Mouse (Mus musculus): Measurements from ENCODE around the gene Inhba. TPM values are rescaled to one million over a fixed set of nuclear protein-coding genes. Genes with fewer than 3 reads are reported as not detected.
A peak's percentile ranks its signal among the peaks of the same experiment; 100 is the strongest.

Inhba gene
- total RNA-seq (2021), result 1 to 10 TPM; 7.1 to 9.3 TPM

DNA sequence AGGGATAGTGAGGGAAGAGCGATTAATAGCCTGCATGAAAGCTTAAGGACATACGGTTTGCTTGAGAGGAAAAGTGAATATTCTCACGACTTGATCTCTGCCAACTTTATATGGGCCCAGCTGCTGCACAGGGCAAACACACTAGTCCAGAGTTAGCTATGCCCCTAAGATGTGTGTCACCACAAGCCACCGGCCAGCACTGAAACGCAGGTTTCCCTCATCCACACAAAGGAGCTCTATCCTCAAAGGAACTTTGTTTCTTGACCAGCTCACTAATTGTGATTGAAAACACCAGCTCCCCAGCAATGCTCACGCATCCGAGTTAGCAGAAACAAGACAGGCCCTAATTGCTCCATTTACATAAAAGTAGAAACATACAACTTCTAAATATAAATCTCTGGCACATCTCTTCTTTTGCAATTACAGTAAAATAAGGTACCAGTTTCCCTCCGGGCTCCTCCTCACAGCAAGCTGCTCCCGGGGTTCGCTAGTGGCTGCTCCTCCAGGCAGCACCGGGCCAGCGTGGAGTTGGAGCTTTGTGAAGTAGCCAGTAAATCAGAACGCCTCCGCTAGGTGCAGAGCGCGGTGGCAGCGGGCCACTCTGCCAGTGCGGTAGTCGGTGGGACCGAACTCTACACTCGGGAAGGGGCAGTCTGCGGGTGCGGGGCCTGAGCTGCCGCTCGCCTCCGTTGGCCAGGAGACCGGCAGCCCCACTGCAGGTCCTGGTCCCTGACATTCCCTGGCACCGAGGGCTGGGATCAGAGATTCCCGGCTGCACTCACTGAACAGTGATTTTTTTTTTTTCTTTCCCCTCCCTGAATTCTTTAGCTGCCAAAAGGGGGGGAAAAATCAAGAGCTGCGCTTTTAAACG, at the start of gene Inhba:
Gene Inhba, plus strand, starts transcription at position 480 of the 871 bp plus-strand sequence.
- intact Hi-C loops (cut with DNase I), result loop anchor here (2.0 to 5.0 kb wide), 3 partner anchors 701 to 1017 kb away; no protein-coding TSS in a partner anchor
- DNase-seq, result peak; percentile 43 to 62

- DNase-seq, result no peak
- intact Hi-C loops (cut with DNase I), result no loop called here
Measured at GRCm38 (mm10) chr13:15976584-15976983, 35.1 kb upstream of the Inhba start.

GRCm38 (mm10) chr13:15979551-15979950, 32.1 kb upstream of the Inhba start:
- no peak for DNase-seq
- intact Hi-C loops (cut with DNase I), result no loop called here

GRCm38 (mm10) chr13:15982041-15982440, 29.6 kb upstream of the Inhba start:
- intact Hi-C loops (cut with DNase I), result no loop called here

GRCm38 (mm10) chr13:15985761-15986160, 25.9 kb upstream of the Inhba start:
- intact Hi-C loops (cut with DNase I), result loop anchor here (5.0 kb wide), 2 partner anchors 1447 to 1597 kb away; no protein-coding TSS in a partner anchor
- DNase-seq, result no peak

More at GRCm38 (mm10) chr13:15982041-15982440, 29.6 kb upstream of the Inhba start:
- no peak for DNase-seq

- DNase-seq, result no peak
- intact Hi-C loops (cut with DNase I), result loop anchor here (5.0 kb wide), 2 partner anchors 1446 to 1596 kb away; no protein-coding TSS in a partner anchor
Measured at GRCm38 (mm10) chr13:15986172-15986571, 25.5 kb upstream of the Inhba start.

GRCm38 (mm10) chr13:15995314-15995713, 16.3 kb upstream of the Inhba start:
- intact Hi-C loops (cut with DNase I), result no loop called here
- DNase-seq, result no peak

DNA sequence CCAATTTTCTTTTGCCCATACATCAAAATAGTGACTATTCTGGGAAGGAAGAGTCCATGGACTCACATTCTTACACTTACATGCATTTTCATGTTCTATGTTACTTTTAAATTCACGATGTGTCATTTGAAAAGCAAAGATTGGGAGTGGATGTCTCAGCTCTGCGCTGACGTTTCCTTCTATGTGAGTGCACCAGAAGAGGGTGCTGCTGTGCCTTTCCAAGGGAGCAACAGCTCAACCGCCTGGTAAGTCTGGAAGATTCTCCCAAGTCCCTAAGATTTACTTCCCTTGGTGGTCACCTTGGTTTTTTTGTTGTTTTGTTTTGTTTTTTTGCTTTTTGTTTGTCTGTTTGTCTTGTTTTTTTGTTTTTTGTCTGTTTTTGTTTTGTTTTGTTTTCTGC, 6.1 kb upstream of the Inhba start:
- intact Hi-C loops (cut with DNase I), result loop anchor here (5.0 kb wide), 1 partner anchor 1427 kb away; no protein-coding TSS in a partner anchor
- peak; percentile 58 to 68 for DNase-seq

- intact Hi-C loops (cut with DNase I), result loop anchor here (5.0 kb wide), 1 partner anchor 1425 kb away; no protein-coding TSS in a partner anchor
- DNase-seq, result no peak
Measured at GRCm38 (mm10) chr13:16007748-16008147, 3.9 kb upstream of the Inhba start.

DNA sequence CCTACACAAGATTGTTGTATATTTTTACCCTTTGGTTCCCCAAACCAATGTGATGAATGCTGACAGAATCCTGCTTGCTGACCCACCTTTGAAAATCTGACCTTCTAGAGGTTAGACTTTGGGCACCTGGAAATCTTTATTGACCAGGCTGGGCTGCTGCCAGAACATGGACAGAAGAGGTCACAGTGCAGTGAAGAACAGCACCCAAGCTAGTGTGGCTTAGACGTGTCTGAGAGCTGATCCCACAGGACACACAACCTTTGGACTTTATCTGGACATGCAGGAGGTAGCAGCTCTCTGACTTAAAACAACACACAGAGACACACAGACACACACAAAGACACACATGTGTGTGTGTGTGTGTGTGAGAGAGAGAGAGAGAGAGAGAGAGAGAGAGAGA, 3.3 kb upstream of the Inhba start:
- no peak for DNase-seq
- intact Hi-C loops (cut with DNase I), result loop anchor here (5.0 kb wide), 1 partner anchor 1424 kb away; no protein-coding TSS in a partner anchor

- intact Hi-C loops (cut with DNase I), result loop anchor here (5.0 kb wide), 2 partner anchors 702 to 1422 kb away; no protein-coding TSS in a partner anchor
- DNase-seq, result no peak
Measured at GRCm38 (mm10) chr13:16009766-16010465, 1.7 kb upstream of the Inhba start.

DNA sequence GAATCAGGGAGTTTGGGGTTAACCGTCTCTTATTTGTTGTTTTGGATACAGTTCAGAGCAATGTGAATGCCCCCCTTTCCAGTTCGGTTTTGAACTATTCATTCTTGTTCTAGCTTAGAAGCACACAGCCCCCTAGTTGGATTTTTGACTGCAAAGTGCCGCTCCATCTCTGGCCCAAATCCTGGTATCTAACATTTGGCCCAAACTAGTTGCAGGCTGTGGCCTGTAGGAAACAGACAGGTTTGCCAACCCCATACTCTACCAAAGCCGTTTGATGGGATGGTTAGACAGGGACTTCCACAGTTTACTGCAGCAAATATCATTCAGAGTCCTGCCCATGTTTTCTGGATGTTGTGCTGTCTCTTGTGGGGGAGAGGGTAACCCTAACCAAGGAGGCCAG, 1.1 kb upstream of the Inhba start:
- DNase-seq, result no peak
- intact Hi-C loops (cut with DNase I), result loop anchor here (5.0 kb wide), 1 partner anchor 702 kb away; no protein-coding TSS in a partner anchor

DNA sequence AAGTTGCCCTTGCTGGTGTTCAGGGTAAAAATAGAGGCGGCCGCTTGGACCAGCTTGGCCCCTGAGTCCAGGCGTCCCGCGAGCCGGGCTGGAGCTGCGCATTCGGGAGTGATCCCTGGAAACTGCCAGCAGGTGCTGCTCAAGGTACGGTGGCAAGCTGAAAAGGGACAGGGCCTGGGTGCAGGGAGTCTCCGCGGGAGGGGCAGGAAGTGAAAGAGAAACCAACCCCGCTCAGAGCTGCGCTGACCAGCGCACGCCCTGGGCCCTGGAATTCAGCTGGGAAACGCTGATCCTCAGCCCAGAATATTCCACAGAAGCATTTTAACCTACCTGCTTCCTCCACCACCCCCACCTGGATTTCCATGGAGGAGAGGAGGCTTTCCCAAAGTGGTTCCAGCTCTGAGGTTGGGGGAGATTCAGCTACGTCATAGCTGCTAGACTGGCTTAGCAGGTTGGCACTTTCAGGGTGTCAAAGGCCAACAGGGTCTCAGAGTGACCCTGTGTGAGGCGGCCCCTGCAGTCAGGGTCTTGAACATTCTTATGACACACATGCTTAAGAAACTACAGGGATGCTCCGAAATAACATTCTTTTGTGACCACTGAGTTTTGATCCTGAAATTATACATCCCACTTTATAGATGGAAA, 714 bp downstream of the Inhba start:
- peak; percentile 87 to 88 for DNase-seq
- intact Hi-C loops (cut with DNase I), result loop anchor here (2.0 to 5.0 kb wide), 3 partner anchors 700 to 1016 kb away; no protein-coding TSS in a partner anchor

- no peak for DNase-seq
- intact Hi-C loops (cut with DNase I), result loop anchor here (5.0 kb wide), 1 partner anchor 698 kb away; no protein-coding TSS in a partner anchor
Measured at GRCm38 (mm10) chr13:16014166-16014565, 2.5 kb downstream of the Inhba start.

DNA sequence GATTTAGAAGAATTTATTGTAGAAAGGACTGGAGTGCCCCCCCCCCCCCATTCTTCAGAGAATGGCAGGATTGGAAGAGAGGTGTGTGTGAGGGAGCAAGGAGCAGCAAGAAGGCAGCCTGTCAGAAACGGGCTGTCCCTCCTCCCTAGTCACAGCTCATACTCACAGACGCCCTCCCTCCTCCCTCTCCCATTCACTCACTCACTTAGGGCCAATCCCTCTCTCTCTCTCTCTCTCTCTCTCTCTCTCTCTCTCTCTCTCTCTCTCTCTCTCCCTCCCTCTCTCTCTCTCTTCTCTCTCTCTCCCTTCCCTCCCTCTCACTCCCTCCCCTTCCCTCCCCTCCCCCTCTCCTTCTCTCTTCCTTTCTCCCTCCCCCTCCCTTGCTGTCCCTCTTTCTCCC, 4.9 kb downstream of the Inhba start:
- intact Hi-C loops (cut with DNase I), result no loop called here
- DNase-seq, result no peak

- DNase-seq, result peak in 1 of 2 experiments; percentile 27
- intact Hi-C loops (cut with DNase I), result no loop called here
Measured at GRCm38 (mm10) chr13:16017338-16017737, 5.7 kb downstream of the Inhba start.

GRCm38 (mm10) chr13:16017777-16018176, 6.1 kb downstream of the Inhba start:
- peak in 1 of 2 experiments; percentile 18 for DNase-seq
- intact Hi-C loops (cut with DNase I), result no loop called here

DNA sequence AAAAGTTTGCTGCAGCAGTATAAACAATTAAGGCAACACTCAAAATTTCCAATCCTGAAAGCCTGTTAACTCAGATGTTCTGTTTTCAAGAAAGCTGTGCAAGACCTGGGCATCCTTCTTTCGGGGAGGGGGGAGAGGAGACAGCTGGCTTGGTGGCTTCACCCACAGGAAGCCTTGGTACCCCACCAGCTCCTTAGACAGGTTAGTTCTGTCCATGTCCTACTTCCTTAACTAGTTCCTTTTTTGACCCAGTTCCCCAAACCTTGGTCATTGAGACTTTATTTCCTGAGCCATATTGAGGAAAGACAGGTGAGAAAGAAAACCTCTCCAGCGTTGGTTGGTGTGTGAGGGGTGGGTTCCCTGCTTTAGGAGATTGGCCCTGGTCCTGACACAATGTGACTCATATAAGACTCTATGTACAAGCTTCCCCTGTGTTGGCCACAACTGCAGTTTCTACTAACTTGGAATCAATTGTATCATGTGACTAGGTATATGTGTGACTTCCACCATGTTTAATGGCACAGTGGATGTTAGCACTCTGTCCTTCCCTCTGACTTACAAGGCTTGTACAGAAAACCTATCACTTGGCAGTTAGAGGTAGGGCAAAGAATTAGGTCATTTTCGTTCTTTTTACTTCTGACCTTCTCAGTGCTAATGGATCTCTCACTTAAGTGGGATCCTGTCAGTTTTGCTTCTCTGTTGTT, 7.3 kb downstream of the Inhba start:
- intact Hi-C loops (cut with DNase I), result no loop called here
- DNase-seq, result no peak

DNA sequence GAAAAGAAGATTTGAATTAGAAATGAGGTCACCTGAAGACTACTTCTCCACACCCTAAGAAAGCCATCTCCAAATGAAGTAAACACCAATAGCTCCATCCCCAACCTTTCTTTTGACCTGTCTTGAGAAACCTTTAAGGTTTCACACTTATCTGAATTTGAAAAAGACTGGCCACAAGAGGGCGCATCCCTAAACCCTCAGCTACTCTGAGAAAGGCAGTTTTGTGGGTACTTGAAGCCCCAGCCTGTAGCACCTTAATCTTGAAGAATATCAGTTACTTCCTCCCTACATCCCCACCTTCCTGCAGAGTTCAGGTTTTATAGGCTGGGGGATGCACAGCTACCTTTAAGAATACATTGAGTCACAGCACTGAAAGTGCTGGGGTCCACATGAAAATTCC, 9.0 kb downstream of the Inhba start:
- intact Hi-C loops (cut with DNase I), result loop anchor here (10.0 kb wide), 1 partner anchor 214 kb away; no protein-coding TSS in a partner anchor
- DNase-seq, result peak; percentile 57 to 73

DNA sequence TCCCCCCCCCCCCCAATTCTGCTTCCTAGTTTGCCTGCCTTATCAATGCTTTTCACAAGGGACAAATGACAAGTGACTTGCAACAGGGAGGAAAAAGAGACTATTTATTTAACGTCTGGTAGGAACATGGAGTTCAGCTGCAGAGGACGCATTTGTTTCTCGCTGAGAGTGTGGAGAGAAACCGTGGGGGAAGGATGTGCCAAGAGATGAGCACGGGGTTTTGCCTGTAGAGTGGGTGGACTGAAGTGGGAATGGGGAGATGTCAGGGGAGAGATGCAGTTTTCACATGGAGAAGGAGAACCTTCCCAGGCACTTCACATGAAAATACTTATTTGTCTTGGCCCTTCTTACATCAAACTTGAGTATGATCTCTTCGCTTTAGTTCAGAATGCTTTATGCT, 9.5 kb downstream of the Inhba start:
- intact Hi-C loops (cut with DNase I), result loop anchor here (10.0 kb wide), 1 partner anchor 214 kb away; no protein-coding TSS in a partner anchor
- no peak for DNase-seq

Data from heart, postnatal 10 days (tissue).